Mouse (Mus musculus) liver, embryonic 14.5 days (tissue): ENCODE measurements around the gene Olfr90. TPM values are rescaled to one million over a fixed set of nuclear protein-coding genes. Genes with fewer than 3 reads are reported as not detected.

Experiments used
- ATAC-seq: fragments of 200-750 bp; cut with Nextera tagmentation; 2 replicates; pipeline ENCODE4 v1.8.0; 2017; ENCODE audit warnings: moderate number of reproducible peaks, mild to moderate bottlenecking, moderate library complexity; ENCODE audit not compliant: insufficient read depth
- DNase-seq, 3 experiments: peaks; one replicate each; pipeline ENCODE4 v3.0.0-alpha.2; 2012 to 2013; ENCODE audit warnings: low read depth in 3 of 3, low spot score in 3 of 3
- H3K27ac ChIP-seq: fragments of 300-500 bp; sonication (generic); 2 replicates; pipeline ENCODE4 v1.5.1; 2014; ENCODE audit warnings: moderate library complexity, mild to moderate bottlenecking, control low read depth, inconsistent platforms
- H3K27me3 ChIP-seq: fragments of 300-500 bp; sonication (generic); 2 replicates; pipeline ENCODE4 v1.6.1; 2014; ENCODE audit warnings: mild to moderate bottlenecking, low read length, moderate library complexity; ENCODE audit not compliant: control insufficient read depth, insufficient read depth
- H3K36me3 ChIP-seq: fragments of 300-500 bp; sonication (generic); replicated peaks from 2 replicates; pipeline ENCODE4 v1.6.1; 2014; ENCODE audit warnings: low read depth; ENCODE audit not compliant: control insufficient read depth, insufficient read depth
- H3K4me1 ChIP-seq, 2 experiments: fragments of 200-500 bp in 1 of 2; fragments of 300-500 bp in 1 of 2; sonication (generic) in 1 of 2; replicated peaks; 2 replicates each; pipeline ENCODE4 v1.6.1; 2012 to 2014; ENCODE audit warnings: antibody characterized with exemption in 1 of 2, inconsistent platforms in 1 of 2, low read length in 1 of 2; ENCODE audit not compliant: control insufficient read depth in 2 of 2, insufficient read depth in 2 of 2
- H3K4me2 ChIP-seq: fragments of 300-500 bp; sonication (generic); 2 replicates; pipeline ENCODE4 v1.6.1; 2014; ENCODE audit warnings: low read depth, mild to moderate bottlenecking, control low read depth, moderate library complexity
- H3K4me3 ChIP-seq, 2 experiments: fragments of 200-500 bp in 1 of 2; fragments of 300-500 bp in 1 of 2; sonication (generic) in 1 of 2; 2 replicates each; pipeline ENCODE4 v1.5.1; 2012 to 2014; ENCODE audit warnings: low read depth in 2 of 2, low read length in 2 of 2, mild to moderate bottlenecking in 2 of 2, control low read depth in 1 of 2, inconsistent platforms in 1 of 2, moderate library complexity in 1 of 2; ENCODE audit not compliant: insufficient read depth in 1 of 2
- H3K9ac ChIP-seq: fragments of 300-500 bp; sonication (generic); replicated peaks from 2 replicates; pipeline ENCODE4 v1.6.1; 2014; ENCODE audit warnings: mild to moderate bottlenecking, control low read depth, moderate library complexity
- H3K9me3 ChIP-seq: fragments of 300-500 bp; sonication (generic); 2 replicates; pipeline ENCODE4 v1.6.1; 2016; ENCODE audit warnings: low read length, mixed read lengths; ENCODE audit not compliant: control insufficient read depth
- CTCF ChIP-seq: IDR thresholded peaks from 2 replicates; pipeline ENCODE4 v1.5.1; 2016; ENCODE audit warnings: antibody characterized with exemption, low read depth, control low read depth
- EP300 ChIP-seq: IDR thresholded peaks from 2 replicates; pipeline ENCODE4 v1.6.1; 2016; ENCODE audit warnings: antibody characterized with exemption, low read depth
- WGBS: fragments of 180-500 bp; shearing (Covaris S2); extraction: QIAGEN DNeasy Blood & Tissue Kit; methylation state at CpG from one replicate; pipeline ENCODE4 v1.1.7; 2014; ENCODE audit not compliant: insufficient replicate concordance; 5-methylcytosine and 5-hydroxymethylcytosine counted together
- polyA plus RNA-seq, 2 experiments: library from polyadenylated mRNA; depleted of rRNA in 1 of 2; stranded (reverse) in 1 of 2; unstranded in 1 of 2; fragments of >200 nt; fragmentation: Nextera tagmentation in 1 of 2; extraction: Ambion mirVana in 1 of 2; gene quantifications; 2 replicates each; pipeline versions ENCODE4 v1.2.1 to v1.2.3; 2012 to 2014

The Olfr90 gene
- polyA plus RNA-seq, 2 experiments: not detected

DNA sequence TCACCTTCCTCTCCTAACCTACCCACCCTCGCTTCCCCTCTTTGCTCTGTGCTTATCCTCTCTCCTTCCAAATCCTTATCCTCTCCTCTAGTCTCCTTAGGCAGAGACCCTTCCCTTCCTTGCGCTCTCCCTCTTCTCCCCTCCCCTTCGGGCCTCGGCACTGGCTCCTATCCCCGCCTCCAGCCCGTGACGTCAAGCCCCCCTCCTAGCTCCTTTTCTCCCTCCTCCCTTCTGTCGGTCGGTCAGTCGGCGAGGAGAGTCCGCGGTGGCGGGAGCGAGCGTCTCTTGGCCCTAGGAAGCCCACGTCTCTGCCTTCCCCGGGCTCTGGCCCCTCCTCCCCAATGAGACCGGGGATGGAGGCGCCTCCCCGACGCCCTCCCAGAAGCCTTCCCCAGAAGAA, 37.9 kb downstream of the Olfr90 start:
- DNase-seq (no peak), ATAC-seq (no peak)
- Histone ChIP-seq H3K4me3 (peak overlapping the region in 1 of 2 experiments; percentile 40; a peak in 2 of 4 replicates), H3K9ac (no peak overlapping the region), H3K27me3 (peaks cover 58% of the 10 kb centered on the region), H3K9me3 (no peaks in the 10 kb centered on the region), H3K4me1 (0 out of 4 replicates have a peak, but pooled peaks cover 0 to 2% of the 10 kb centered on the region in 2 experiments), H3K4me2 (peak overlapping the region; percentile 48), H3K27ac (no peak overlapping the region), H3K36me3 (no peaks in the 10 kb centered on the region)
- 2% methylated on average over 21 of the region's 22 CpGs for WGBS
- no peak for TF ChIP-seq EP300
- no peak for TF ChIP-seq CTCF

DNA sequence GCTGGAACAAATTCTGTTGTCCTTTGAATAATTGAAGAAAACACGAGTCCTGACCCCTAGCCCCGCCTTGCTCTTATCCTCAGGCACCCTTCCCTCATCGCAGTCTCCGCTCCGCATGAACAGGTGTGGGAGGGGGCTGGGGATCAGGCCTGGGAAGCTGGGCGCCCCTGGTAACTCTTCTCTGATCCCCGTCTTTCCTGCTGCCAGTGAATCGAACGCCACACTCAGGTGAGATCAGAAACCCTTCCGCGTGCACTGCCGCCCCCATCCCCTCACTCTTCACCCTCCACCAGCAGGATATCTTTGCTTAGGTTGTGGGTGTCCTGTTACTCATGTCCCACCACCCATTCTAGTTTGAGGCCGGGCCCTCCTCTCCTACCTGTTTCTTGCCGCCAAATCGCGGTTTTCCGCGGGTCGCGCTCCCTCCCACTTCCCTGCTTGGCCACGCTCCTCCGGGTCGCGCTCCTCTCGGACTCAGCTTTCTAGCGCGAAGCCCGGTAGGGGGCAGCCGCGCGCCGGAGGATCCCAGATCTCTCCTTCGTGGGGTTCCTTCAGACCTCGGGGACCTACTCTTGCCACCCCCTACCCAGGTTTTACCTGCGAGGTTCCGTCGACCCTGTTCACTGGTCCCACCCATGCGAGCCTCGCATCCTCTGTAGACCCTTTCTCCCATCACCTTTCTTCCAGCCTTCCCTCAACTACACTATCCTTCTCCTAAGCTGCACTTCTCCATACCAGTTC, 38.6 kb downstream of the Olfr90 start:
- Histone ChIP-seq H3K9me3 (no peaks in the 10 kb centered on the region), H3K9ac (no peak overlapping the region), H3K4me2 (peak overlapping the region; percentile 48), H3K4me3 (no peak overlapping the region), H3K27ac (no peak overlapping the region), H3K36me3 (no peaks in the 10 kb centered on the region), H3K27me3 (peaks cover 65% of the 10 kb centered on the region), H3K4me1 (0 out of 4 replicates have a peak, but pooled peaks cover 0 to 2% of the 10 kb centered on the region in 2 experiments)
- no peak for ATAC-seq
- DNase-seq: no peak
- WGBS: 5% methylated on average over 39 of the region's 39 CpGs
- TF ChIP-seq CTCF (peak; percentile 56), EP300 (no peak)

DNA sequence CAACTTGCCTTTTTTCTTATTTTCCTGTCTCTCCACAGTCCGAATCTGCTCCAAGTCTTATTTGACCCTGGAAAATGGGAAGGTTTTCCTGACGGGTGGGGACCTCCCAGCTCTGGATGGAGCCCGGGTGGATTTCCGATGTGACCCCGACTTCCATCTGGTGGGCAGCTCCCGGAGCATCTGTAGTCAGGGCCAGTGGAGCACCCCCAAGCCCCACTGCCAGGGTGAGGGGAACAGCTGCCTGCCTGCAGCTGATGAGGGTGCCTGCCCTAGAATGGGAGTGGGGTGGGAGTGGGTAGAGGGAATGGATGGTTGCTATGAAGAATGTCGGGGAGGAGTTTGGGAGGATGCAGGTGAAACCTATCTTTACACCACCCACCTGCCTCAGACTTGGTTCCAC, 39.9 kb downstream of the Olfr90 start:
- DNase-seq (no peak), ATAC-seq (no peak)
- Histone ChIP-seq H3K27ac (no peak overlapping the region), H3K4me3 (no peak overlapping the region), H3K4me1 (0 out of 4 replicates have a peak, but pooled peaks cover 0 to 2% of the 10 kb centered on the region in 2 experiments), H3K36me3 (no peaks in the 10 kb centered on the region), H3K4me2 (no peak overlapping the region), H3K9me3 (no peaks in the 10 kb centered on the region), H3K9ac (no peak overlapping the region), H3K27me3 (peaks cover 70% of the 10 kb centered on the region)
- WGBS: 43% methylated on average over 7 of the region's 7 CpGs
- no peak for TF ChIP-seq CTCF
- TF ChIP-seq EP300: no peak

DNA sequence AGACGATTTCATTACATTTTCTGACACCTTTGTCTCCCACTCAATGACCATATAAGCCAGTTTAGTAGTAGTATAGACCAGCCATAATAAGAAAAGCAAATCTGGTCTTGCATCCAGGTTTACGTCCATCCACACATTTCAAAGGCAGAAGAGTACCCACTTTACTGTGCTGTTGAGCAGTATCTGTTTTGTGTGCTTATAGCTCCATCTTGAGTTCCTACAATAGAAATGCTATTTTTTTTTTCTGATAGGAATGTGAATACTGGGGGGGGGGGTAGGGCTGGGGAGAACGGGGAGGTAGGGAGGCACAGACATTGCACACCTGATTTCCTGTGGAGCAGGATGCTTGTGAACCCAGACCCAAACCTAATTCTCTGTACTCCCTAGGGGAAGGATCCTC, 40.3 kb downstream of the Olfr90 start:
- no peaks in the 10 kb centered on the region for H3K36me3 ChIP-seq
- ATAC-seq (no peak), DNase-seq (no peak)
- no peak overlapping the region for H3K9ac ChIP-seq
- H3K4me2 ChIP-seq: no peak overlapping the region
- H3K4me3 ChIP-seq: no peak overlapping the region
- WGBS: 17% methylated on average over 3 of the region's 3 CpGs
- H3K27ac ChIP-seq: no peak overlapping the region
- H3K4me1 ChIP-seq: 0 out of 4 replicates have a peak, but pooled peaks cover 0 to 2% of the 10 kb centered on the region in 2 experiments
- no peaks in the 10 kb centered on the region for H3K9me3 ChIP-seq
- no peak for TF ChIP-seq CTCF
- no peak for TF ChIP-seq EP300
- H3K27me3 ChIP-seq: peaks cover 70% of the 10 kb centered on the region

DNA sequence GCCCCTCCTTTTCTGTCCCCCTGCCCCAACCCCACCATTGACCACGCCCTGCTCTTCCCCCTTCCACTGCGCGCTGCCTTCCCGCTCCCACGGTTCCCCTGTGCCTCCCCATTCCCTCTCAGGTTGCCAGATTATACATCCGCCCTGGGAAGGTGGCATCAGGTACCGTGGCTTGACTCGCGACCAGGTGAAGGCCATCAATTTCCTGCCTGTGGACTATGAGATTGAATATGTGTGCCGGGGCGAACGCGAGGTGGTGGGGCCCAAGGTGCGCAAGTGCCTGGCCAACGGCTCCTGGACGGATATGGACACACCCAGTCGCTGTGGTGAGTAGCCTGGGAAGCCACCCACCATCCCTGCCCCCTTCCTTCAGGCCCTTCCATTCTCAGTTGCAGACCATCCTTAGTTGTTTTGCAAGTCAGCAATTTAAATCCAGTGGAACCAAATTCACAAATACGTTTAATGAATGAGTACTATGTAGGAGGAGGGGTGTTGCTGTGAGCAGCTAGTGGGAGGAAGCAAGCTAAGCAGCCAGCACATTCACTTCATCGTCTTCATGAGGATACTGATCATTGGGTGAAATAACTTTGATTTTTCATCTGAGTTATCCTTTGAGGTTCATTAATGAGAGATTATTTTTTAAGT, 40.8 kb downstream of the Olfr90 start:
- WGBS: 25% methylated on average over 19 of the region's 19 CpGs
- Histone ChIP-seq H3K9ac (no peak overlapping the region), H3K27me3 (peaks cover 70% of the 10 kb centered on the region), H3K36me3 (no peaks in the 10 kb centered on the region), H3K9me3 (no peaks in the 10 kb centered on the region), H3K4me1 (0 out of 4 replicates have a peak, but pooled peaks cover 0 to 2% of the 10 kb centered on the region in 2 experiments), H3K27ac (no peak overlapping the region), H3K4me3 (no peak overlapping the region), H3K4me2 (no peak overlapping the region)
- DNase-seq: no peak
- no peak for ATAC-seq
- no peak for TF ChIP-seq CTCF
- TF ChIP-seq EP300: no peak
